Mouse (Mus musculus): ENCODE results near the gene 1700123L14Rik.
"Not testable (repeated sequence)": the region's sequence is repeated elsewhere in the genome, so short reads cannot be mapped to it uniquely, and the experiment has no call there.

1700123L14Rik gene

GRCm38 (mm10) chr6:96165818-96166379 is at the start of gene 1700123L14Rik:
Gene 1700123L14Rik (minus strand): TSS chr6:96166243.
- no peak for DNase-seq

GRCm38 (mm10) chr6:96205395-96205794 is 39.4 kb upstream of the 1700123L14Rik start:
- no peak for DNase-seq

GRCm38 (mm10) chr6:96198991-96199390 is 32.9 kb upstream of the 1700123L14Rik start:
- not testable (repeated sequence) for DNase-seq

- DNase-seq: no peak
Observed at GRCm38 (mm10) chr6:96186517-96186916, 20.5 kb upstream of the 1700123L14Rik start.

GRCm38 (mm10) chr6:96183392-96183791 is 17.3 kb upstream of the 1700123L14Rik start:
- peak; percentile 96 for DNase-seq

GRCm38 (mm10) chr6:96178530-96178929 is 12.5 kb upstream of the 1700123L14Rik start:
- no peak for DNase-seq

GRCm38 (mm10) chr6:96173681-96174080 is 7.6 kb upstream of the 1700123L14Rik start:
- no peak for DNase-seq

GRCm38 (mm10) chr6:96167031-96167430 is 988 bp upstream of the 1700123L14Rik start:
- DNase-seq: no peak

GRCm38 (mm10) chr6:96165403-96165802 is 640 bp downstream of the 1700123L14Rik start:
- DNase-seq: no peak

- no peak for DNase-seq
Observed at GRCm38 (mm10) chr6:96143326-96143725, 22.7 kb downstream of the 1700123L14Rik start.

GRCm38 (mm10) chr6:96116534-96117272 is 49.3 kb downstream of the 1700123L14Rik start:
- DNase-seq: peak; percentile 88

- DNase-seq: no peak
Observed at GRCm38 (mm10) chr6:96116148-96116533, 49.9 kb downstream of the 1700123L14Rik start.
